Mouse (Mus musculus): ENCODE measurements around the gene Rab40c.

- TF ChIP-seq CTCF (IDR thresholded peaks at IDR 0.05): no peak
- TF ChIP-seq EP300 (IDR thresholded peaks at IDR 0.05; ENCODE audit: insufficient read depth, low read depth, low read length): no peak
Measured at GRCm38 (mm10) chr17:25836397-25837075, 83.0 kb downstream of the Rab40c start.
